Mouse (Mus musculus) neutrophil, adult 83 days (primary cell): ENCODE data around the gene Dcun1d5. TPM values are rescaled to one million over a fixed set of nuclear protein-coding genes. Genes with fewer than 3 reads are reported as not detected.

Experiments
- total RNA-seq, 2 experiments: library from RNA; stranded (reverse); gene quantifications; one replicate each; pipeline ENCODE4 v1.2.4; 2023

Dcun1d5 gene
- 10 to 100 TPM; 28.9 to 37.0 TPM for total RNA-seq

GRCm38 (mm10) chr9:7184172-7184896 is at the start of gene Dcun1d5, which contains the start of gene Dync2h1:
TSS of gene Dcun1d5 (plus strand) at chr9:7184520.
TSS of gene Dync2h1 (minus strand) at chr9:7184446.

Other genes starting within 250 kb of the Dcun1d5 start
- 1 to 10 TPM; 3.2 to 3.7 TPM for gene Dync2h1, start 74 bp upstream of the Dcun1d5 start, total RNA-seq
- gene Mmp13, start 88.0 kb downstream of the Dcun1d5 start, total RNA-seq, result under 1 TPM in 1 of 2 experiments, not detected in 1; 0.28 TPM
- under 1 TPM in 1 of 2 experiments, not detected in 1; 0.29 TPM for gene Mmp12, start 159.9 kb downstream of the Dcun1d5 start, total RNA-seq
- not detected for gene Mmp1b, start 203.5 kb downstream of the Dcun1d5 start, total RNA-seq